Mouse (Mus musculus) hindbrain, embryonic 16.5 days (tissue): ENCODE measurements around the gene Ush1g. TPM values are rescaled to one million over a fixed set of nuclear protein-coding genes. Genes with fewer than 3 reads are reported as not detected.

Experiments
- ATAC-seq: fragments of 200-750 bp; cut with Nextera tagmentation; 2 replicates; pipeline ENCODE4 v1.8.0; 2017; ENCODE audit warnings: moderate TSS enrichment, moderate library complexity
- H3K27ac ChIP-seq: fragments of 300-500 bp; sonication (generic); 2 replicates; pipeline ENCODE4 v1.5.1; 2014; ENCODE audit warnings: low read depth, mild to moderate bottlenecking, control low read depth, low read length, moderate library complexity
- H3K27me3 ChIP-seq: fragments of 300-500 bp; sonication (generic); replicated peaks from 2 replicates; pipeline ENCODE4 v1.6.1; 2014; ENCODE audit warnings: low read length; ENCODE audit not compliant: control insufficient read depth, insufficient read depth
- H3K36me3 ChIP-seq: fragments of 300-500 bp; sonication (generic); 2 replicates; pipeline ENCODE4 v1.6.1; 2014; ENCODE audit warnings: mild to moderate bottlenecking, low read length, moderate library complexity, mixed read lengths; ENCODE audit not compliant: control insufficient read depth, insufficient read depth
- H3K4me1 ChIP-seq: fragments of 300-500 bp; sonication (generic); 2 replicates; pipeline ENCODE4 v1.6.1; 2014; ENCODE audit warnings: low read depth, low read length; ENCODE audit not compliant: control insufficient read depth, insufficient read depth
- H3K4me2 ChIP-seq: fragments of 300-500 bp; sonication (generic); 2 replicates; pipeline ENCODE4 v1.6.1; 2014; ENCODE audit warnings: mild to moderate bottlenecking, low read length, control low read depth, moderate library complexity
- H3K4me3 ChIP-seq: fragments of 300-500 bp; sonication (generic); 2 replicates; pipeline ENCODE4 v1.5.1; 2014; ENCODE audit warnings: mild to moderate bottlenecking, low read length, control low read depth, moderate library complexity
- H3K9ac ChIP-seq: fragments of 300-500 bp; sonication (generic); 2 replicates; pipeline ENCODE4 v1.6.1; 2014; ENCODE audit warnings: low read depth, mild to moderate bottlenecking, control low read depth, low read length, moderate library complexity
- H3K9me3 ChIP-seq: fragments of 300-500 bp; sonication (generic); 2 replicates; pipeline ENCODE4 v1.6.1; 2014; ENCODE audit warnings: mild to moderate bottlenecking, low read length, moderate library complexity; ENCODE audit not compliant: control insufficient read depth
- WGBS: fragments of 180-500 bp; shearing (Covaris S2); extraction: QIAGEN DNeasy Blood & Tissue Kit; methylation state at CpG from one replicate; pipeline ENCODE4 v1.1.7; 2014; 5-methylcytosine and 5-hydroxymethylcytosine counted together
- polyA plus RNA-seq: library from polyadenylated mRNA; unstranded; fragments of >200 nt; fragmentation: Nextera tagmentation; extraction: Ambion mirVana; gene quantifications from 2 replicates; pipeline ENCODE4 v1.2.1, GENCODE M21; 2015

Gene Ush1g
- polyA plus RNA-seq, 1 experiment from 2014 or later = 0.16 TPM

DNA sequence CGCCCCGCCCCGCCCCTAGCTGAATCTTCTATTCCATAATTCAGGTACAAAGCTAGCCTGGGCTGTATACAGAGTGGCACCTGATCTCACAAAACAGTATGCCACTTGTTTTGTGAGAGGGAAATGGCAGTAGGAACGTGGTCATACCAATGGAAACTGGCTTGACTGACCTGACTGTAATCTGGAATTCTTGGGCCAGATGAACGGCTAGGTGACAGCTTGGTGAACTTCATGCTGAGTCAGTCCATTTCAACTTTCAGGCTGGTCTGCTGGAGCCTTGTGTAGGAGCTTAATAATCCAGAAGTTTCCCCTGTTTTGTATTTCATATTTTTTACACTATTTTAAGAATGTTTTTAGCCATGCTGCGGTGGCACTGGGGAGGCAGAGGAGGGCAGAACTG, 43.7 kb downstream of the Ush1g start:
- Histone ChIP-seq H3K4me2 (peak overlapping the region; percentile 81), H3K27ac (no peak overlapping the region), H3K9ac (no peak overlapping the region), H3K4me3 (no peak overlapping the region), H3K9me3 (no peaks in the 10 kb centered on the region), H3K36me3 (no peaks in the 10 kb centered on the region), H3K27me3 (no peaks in the 10 kb centered on the region), H3K4me1 (peaks cover 20% of the 10 kb centered on the region)
- ATAC-seq = no peak
- 71% methylated on average over 6 of the region's 6 CpGs for WGBS

DNA sequence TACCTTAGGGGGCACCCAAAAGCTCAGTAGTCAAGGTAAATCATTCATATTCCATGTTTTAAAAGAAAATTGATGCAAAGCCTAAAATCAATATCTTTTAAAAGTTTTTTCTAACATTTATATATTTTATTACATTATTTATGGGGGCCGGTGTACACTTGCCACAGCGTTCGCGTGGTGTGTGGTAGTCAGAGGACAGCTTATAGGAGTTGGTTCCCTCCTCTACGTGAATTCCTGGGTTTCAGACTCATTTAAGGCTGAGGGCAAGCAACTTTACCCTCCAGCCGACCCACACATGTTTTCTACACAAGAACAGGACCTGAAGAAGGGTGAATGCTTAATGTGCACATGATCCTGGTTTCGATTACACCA, 44.3 kb downstream of the Ush1g start:
- H3K9me3 ChIP-seq = no peaks in the 10 kb centered on the region
- H3K36me3 ChIP-seq = no peaks in the 10 kb centered on the region
- H3K27me3 ChIP-seq = no peaks in the 10 kb centered on the region
- H3K4me3 ChIP-seq = peak overlapping the region; percentile 73
- H3K9ac ChIP-seq = peak overlapping the region; percentile 76
- peaks cover 20% of the 10 kb centered on the region for H3K4me1 ChIP-seq
- ATAC-seq = no peak
- peak overlapping the region; percentile 81 for H3K4me2 ChIP-seq
- H3K27ac ChIP-seq = peak overlapping the region; percentile 84
- 22% methylated on average over 7 of the region's 7 CpGs for WGBS

DNA sequence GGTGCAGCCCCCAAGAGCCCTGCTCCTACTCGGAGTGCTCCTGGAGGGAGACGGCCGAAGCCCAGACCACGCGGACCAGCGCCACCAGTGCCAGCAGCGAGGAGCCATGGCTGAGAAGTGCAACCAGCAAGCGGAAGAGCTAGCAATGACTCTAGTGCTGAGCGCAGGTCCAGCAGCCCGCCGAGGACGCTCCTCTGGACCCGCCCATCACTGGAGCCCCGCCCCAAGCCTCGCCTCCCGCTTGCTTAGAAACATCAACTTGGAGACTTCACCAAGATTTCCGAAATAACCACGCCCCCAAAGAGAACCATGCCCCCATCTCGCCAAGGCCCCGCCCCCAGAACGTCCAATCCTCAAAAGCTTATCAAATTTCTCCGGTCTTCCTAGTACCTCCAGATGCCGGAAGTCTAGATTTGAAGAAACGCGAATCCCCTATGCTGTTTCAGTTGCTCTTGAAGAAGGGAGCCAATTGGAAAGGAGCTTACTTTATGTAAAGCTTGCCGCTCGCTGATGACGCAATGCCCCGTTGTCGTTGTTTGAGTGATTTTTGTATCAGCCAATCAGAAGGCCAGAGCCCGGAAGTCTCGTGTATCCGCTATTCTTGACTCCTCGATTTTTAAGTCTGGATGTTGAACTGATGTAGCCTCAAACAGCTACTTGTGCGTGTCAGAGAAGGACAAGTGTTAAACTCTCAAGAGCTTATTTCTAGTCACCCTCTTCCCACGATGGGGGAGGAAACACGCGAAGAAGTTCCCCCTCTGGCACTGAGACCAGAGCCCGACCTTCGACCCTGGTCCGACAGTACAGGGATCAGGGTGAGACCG, 44.8 kb downstream of the Ush1g start, which contains the start of gene Fdxr:
Gene Fdxr, minus strand, starts transcription at position 271 of the 824 bp plus-strand sequence.
- Histone ChIP-seq H3K9ac (peak within 1 kb of the TSS; percentile 88), H3K4me1 (peaks cover 20% of the 10 kb centered on the region), H3K27ac (peak within 1 kb of the TSS; percentile 92), H3K4me3 (peak within 1 kb of the TSS; percentile 73), H3K9me3 (no peaks in the 10 kb centered on the region), H3K4me2 (peak within 1 kb of the TSS; percentile 85), H3K36me3 (no peaks in the 10 kb centered on the region), H3K27me3 (no peaks in the 10 kb centered on the region)
- under 1% methylated on average over 42 of the region's 42 CpGs for WGBS
- ATAC-seq = peak; percentile 97

DNA sequence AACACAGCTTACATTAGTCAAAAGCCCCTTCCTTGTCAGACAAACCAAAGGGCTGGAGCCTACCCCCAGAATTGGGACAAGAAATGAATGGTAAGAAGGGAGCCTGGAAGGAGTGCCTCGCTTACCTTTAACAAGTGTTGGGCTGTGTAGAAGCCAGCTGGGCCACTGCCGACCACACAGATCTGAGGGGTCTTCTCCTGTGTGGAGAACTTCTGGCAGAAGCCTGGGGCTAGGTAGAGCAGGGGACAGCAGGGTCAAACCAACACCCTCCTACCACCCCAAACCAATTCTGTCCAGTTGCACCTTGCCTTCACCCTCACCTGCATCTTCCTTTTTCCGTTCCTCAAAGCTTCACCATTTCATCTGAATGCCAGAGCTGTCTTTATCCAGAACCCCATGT, 45.9 kb downstream of the Ush1g start:
- Histone ChIP-seq H3K36me3 (no peaks in the 10 kb centered on the region), H3K4me1 (peaks cover 20% of the 10 kb centered on the region), H3K4me3 (peak overlapping the region; percentile 73), H3K4me2 (peak overlapping the region; percentile 85), H3K27me3 (no peaks in the 10 kb centered on the region), H3K9ac (peak overlapping the region; percentile 88), H3K27ac (peak overlapping the region; percentile 92; the same call in 1 of the 2 replicates), H3K9me3 (no peaks in the 10 kb centered on the region)
- 60% methylated on average over 3 of the region's 3 CpGs for WGBS
- no peak for ATAC-seq

DNA sequence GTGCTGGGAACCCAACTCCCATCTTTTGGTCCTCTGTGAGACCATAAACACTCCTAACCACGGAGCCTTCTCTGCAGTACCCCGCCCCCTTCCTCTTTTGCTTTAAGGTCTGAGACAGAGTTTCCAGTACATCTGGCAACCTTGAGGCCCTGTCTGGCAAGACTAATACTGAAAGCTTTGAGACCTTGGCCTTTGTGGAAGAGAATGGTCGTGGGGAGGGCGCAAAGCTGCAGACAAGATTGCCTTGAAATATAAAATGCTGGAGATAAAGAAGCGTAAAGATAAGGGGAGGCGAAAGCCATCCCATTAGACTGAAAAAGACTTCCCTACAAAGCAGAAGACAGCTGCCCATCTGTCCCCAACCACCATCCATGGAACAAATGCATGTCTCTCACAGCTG, 46.3 kb downstream of the Ush1g start:
- Histone ChIP-seq H3K4me2 (peak overlapping the region; percentile 85), H3K9me3 (no peaks in the 10 kb centered on the region), H3K9ac (peak overlapping the region; percentile 88; the same call in 1 of the 2 replicates), H3K36me3 (no peaks in the 10 kb centered on the region), H3K27me3 (no peaks in the 10 kb centered on the region), H3K27ac (no peak overlapping the region), H3K4me1 (peaks cover 20% of the 10 kb centered on the region), H3K4me3 (peak overlapping the region; percentile 73)
- ATAC-seq = no peak
- WGBS = 83% methylated on average over 6 of the region's 6 CpGs

DNA sequence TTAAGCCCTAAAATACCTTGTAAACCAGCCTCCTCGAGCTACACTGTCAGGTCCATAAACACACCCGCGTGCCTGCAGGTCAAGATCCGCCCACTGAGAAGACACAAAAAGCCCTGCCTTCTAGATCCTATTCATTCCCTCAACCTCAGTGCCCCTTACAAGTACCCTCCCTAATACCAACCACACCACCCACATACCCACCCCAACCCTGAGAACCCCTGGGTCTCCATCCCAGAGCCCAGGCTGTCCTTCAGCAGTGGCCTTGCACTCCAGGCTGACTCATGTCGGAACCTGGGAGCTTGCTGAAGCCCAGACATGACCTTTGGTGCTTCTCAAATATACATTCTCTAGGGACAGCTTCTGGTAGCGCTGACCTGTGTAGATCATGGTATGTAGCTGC, 47.1 kb downstream of the Ush1g start:
- H3K36me3 ChIP-seq = no peaks in the 10 kb centered on the region
- ATAC-seq = no peak
- no peak overlapping the region for H3K27ac ChIP-seq
- no peak overlapping the region for H3K9ac ChIP-seq
- no peak overlapping the region for H3K4me3 ChIP-seq
- 88% methylated on average over 6 of the region's 6 CpGs for WGBS
- H3K9me3 ChIP-seq = no peaks in the 10 kb centered on the region
- no peaks in the 10 kb centered on the region for H3K27me3 ChIP-seq
- H3K4me2 ChIP-seq = no peak overlapping the region
- peaks cover 20% of the 10 kb centered on the region for H3K4me1 ChIP-seq

DNA sequence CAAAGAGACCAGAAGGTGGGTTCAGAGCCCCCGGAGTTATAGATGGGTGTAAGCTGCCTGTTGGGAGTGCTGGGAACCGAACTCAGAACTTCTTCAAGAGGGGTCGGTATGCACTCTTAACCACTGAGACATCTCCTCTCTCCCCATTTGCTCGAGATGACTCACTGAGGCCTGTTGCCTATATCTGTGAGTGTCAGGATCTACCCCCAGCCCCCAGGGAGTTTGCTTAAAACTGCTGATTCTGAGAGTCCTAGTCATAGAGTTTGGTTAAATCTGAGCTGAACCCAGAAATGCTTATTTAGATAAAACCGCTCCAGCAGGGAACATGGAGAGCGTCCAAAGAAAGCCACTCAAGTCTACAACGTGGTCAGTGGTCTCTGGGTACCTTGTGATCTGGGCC, 47.7 kb downstream of the Ush1g start:
- peaks cover 4% of the 10 kb centered on the region; the same call in 1 of the 2 replicates for H3K27me3 ChIP-seq
- no peak overlapping the region for H3K4me3 ChIP-seq
- WGBS = 86% methylated on average over 7 of the region's 7 CpGs
- H3K9me3 ChIP-seq = no peaks in the 10 kb centered on the region
- no peak overlapping the region for H3K4me2 ChIP-seq
- H3K36me3 ChIP-seq = no peaks in the 10 kb centered on the region; the same call in 1 of the 2 replicates
- peaks cover 20% of the 10 kb centered on the region for H3K4me1 ChIP-seq
- ATAC-seq = no peak
- H3K9ac ChIP-seq = no peak overlapping the region
- no peak overlapping the region for H3K27ac ChIP-seq

DNA sequence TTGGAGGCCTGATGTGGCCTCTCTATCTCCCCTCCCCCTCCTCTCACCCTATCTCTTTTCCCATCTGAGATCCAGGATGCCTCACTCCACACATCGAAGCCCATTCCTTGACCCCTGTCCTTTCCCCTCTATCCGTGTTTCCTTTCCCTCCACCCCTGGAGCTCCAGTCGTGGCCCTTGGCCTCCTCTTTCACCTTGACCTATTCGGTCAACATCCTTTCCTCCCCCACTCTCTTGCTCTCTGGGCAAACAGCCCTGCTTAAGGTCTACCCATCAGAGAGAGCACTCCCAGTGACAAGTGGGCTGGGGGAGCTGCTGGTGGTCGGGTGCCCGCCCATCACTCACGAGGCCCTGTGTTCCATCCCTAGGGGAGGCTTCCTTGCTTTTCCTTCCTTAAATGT, 48.1 kb downstream of the Ush1g start:
- Histone ChIP-seq H3K27me3 (peaks cover 8% of the 10 kb centered on the region), H3K4me2 (no peak overlapping the region), H3K27ac (no peak overlapping the region), H3K4me3 (no peak overlapping the region), H3K9me3 (no peaks in the 10 kb centered on the region), H3K4me1 (peaks cover 20% of the 10 kb centered on the region), H3K9ac (no peak overlapping the region), H3K36me3 (peaks cover 4% of the 10 kb centered on the region)
- no peak for ATAC-seq
- 73% methylated on average over 7 of the region's 7 CpGs for WGBS

DNA sequence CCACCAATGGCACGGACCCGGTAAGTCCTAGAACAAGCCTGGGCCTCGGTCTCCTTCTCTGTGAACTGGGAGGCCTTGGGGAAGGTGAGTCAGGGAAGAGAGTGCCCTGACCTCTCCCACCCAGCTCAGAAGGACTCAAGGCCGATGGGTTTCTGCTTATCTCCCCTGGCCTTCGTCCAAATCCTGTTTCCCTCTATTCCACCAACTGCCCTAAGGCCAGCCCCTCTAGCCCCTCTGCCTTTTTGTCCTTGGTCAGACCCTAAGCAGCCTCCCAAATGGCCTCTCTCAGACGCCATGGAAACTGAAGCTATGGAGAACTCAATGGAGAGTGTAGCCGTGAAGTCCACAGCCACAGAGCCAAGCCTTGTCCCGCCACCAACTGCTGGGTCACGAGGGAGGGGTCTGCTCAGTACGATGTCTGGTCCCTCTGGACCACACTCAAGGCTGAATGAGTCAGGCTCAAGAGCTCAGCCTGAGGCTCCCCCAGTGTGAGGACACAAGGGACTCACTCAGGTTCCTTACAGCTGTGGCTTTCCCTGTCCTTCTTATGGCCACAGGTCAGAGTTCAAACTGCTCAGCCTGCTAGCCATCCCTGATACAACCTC, 48.8 kb downstream of the Ush1g start:
- peaks cover 9% of the 10 kb centered on the region for H3K36me3 ChIP-seq
- H3K4me2 ChIP-seq = no peak overlapping the region
- ATAC-seq = no peak
- peaks cover 15% of the 10 kb centered on the region for H3K27me3 ChIP-seq
- H3K4me1 ChIP-seq = peaks cover 17% of the 10 kb centered on the region
- WGBS = 74% methylated on average over 10 of the region's 10 CpGs
- no peak overlapping the region for H3K27ac ChIP-seq
- H3K4me3 ChIP-seq = no peak overlapping the region
- H3K9me3 ChIP-seq = no peaks in the 10 kb centered on the region
- H3K9ac ChIP-seq = no peak overlapping the region
